Mouse (Mus musculus): ENCODE measurements around the gene Spred1.

DNA sequence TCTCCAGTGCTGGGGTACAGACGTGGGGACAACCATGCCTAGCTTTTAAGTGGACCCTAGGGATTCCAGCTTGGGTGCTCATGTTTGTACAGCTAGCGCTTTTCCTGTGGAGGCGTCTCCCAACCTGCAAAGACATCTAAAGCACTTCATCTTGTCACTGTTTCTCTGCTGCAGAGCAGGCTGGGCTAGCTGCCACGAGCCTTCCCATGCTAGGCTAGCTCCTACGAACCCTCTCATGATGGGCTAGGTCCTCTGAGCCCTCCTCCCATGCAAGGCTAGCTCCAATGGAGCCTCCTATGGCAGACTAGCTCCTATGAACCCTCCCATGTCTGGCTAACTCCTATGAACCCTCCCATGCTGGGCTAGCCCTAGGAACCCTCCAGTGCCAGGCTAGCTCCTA is 82.2 kb downstream of the Spred1 start:
- no peak for TF ChIP-seq CTCF (IDR thresholded peaks at IDR 0.05; ENCODE audit: low read depth)
- TF ChIP-seq EP300 (IDR thresholded peaks at IDR 0.05; ENCODE audit: low read depth): no peak
